Mouse (Mus musculus): ENCODE measurements around the gene Gm973. TPM values are rescaled to one million over a fixed set of nuclear protein-coding genes. Genes with fewer than 3 reads are reported as not detected.
"Not testable (repeated sequence)": the region's sequence is repeated elsewhere in the genome, so short reads cannot be mapped to it uniquely, and the experiment has no call there.

Gene Gm973
- polyA plus RNA-seq, 2 experiments from 2014 or later = 1.1 to 2.2 TPM

DNA sequence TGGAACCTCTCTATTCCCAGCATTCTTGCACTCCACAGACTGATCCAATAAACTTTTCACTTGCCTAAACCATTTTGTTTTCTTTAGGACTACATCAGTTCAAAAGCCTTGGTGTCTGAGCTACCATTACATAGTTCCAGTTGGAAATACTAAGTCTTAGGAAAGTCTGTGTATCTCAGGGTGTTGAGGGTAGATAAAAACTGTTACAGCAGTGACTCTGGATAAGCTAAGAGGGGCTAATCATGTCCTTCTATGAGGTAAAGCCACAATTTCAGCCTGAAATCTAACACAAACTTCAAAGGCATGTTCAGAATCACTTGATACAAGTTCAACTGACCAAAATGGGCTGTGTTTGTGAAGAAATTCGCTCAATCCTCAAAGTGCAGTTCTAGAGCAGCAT lies 120.3 kb downstream of the Gm973 start:
- no peak for ATAC-seq

GRCm38 (mm10) chr1:59638371-59638770 lies 122.3 kb downstream of the Gm973 start:
- ATAC-seq = no peak

- ATAC-seq = no peak
Measured at GRCm38 (mm10) chr1:59642488-59642887, 126.4 kb downstream of the Gm973 start.

- not testable (repeated sequence) for ATAC-seq
Measured at GRCm38 (mm10) chr1:59646502-59646901, 130.4 kb downstream of the Gm973 start.

- ATAC-seq = no peak
Measured at GRCm38 (mm10) chr1:59651201-59651819, 135.2 kb downstream of the Gm973 start.

DNA sequence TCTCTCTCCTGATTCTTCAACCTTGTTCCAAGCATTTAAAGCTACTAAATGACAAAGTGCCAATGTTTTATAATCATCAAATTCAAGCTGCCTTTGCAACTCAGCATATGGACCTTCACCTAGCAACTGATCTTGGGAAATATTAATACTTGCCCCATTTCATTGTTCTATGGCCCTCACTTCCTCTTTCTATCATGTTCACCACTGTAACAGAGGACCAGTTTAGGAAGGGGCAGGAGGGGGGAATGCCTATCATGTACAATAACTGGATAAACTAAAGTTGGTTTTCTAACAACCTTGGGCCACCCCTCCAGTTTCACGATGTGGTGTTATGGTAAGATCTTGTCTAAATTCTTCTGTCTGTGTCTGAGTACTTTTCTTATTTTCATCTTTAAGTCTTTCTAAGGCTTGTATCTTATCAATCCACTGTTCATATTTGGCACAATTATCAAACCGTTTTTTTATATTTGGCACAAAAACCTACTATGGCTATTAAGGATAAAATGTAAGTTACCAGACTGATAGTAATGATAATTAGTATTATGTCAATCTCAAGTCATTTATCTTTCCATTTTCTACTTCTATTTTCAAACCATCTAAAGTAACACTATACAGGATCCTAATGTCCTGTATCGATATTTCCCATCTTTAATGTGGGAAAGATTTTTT lies 137.3 kb downstream of the Gm973 start:
- ATAC-seq = no peak

- ATAC-seq = no peak
Measured at GRCm38 (mm10) chr1:59656244-59657171, 140.4 kb downstream of the Gm973 start.

GRCm38 (mm10) chr1:59663456-59664135 lies 147.5 kb downstream of the Gm973 start:
- no peak for ATAC-seq

DNA sequence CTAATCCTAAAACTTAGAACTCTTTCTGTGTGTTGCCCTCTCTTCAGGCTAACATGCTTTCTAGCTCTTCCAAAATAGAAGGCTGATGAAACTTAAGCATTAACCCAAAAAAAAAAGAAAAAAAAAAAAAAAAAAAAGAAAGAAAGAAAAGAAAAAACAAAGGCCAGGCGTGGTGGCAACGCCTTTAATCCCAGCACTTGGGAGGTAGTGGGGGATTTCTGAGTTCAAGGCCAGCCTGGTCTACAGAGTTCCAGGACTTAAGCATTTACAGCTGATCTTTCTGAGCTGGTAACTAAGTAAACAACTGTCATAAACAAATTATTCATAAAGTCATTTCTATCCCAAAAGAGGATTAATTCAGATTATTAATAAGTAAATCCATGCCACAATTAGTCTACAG lies 152.8 kb downstream of the Gm973 start:
- ATAC-seq = no peak

DNA sequence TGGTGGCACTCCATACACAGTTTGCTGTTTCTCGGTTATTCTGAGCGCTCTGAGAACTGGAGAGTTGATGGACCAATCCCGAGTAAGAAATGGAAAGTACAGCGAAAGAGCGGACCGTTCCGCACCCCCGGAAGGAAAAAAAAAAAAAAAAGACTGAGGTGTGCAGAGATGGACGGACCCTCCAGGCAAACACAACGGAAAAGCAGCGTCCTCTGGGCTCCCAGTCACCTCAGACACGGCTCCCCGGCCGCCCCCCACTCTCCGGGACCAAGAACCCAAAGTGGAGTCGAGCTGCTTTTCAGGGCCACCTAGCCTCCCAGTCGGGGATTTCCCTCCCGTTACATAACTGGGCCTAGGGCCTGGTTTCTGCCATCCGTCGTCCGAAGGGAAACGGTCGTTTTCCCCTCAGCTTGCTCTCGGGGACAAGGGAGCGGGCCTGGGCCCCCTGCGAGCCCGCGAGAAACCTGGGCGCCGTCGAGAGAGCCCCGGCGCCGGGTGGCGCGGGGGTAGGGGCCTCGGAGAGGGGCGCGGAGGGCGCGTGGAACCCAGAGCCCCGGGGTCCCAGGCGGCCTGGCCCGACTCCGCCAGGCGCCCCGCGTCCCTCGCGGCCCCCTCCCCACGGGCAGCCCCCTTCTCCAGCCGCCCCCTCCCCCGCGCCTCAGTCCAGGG lies 154.0 kb downstream of the Gm973 start:
- peak; percentile 46 for ATAC-seq

- ATAC-seq = peak; percentile 85
Measured at GRCm38 (mm10) chr1:59670641-59671168, 154.6 kb downstream of the Gm973 start, which contains the start of gene Sumo1. TSS of gene Sumo1 (minus strand) at chr1:59670834.

DNA sequence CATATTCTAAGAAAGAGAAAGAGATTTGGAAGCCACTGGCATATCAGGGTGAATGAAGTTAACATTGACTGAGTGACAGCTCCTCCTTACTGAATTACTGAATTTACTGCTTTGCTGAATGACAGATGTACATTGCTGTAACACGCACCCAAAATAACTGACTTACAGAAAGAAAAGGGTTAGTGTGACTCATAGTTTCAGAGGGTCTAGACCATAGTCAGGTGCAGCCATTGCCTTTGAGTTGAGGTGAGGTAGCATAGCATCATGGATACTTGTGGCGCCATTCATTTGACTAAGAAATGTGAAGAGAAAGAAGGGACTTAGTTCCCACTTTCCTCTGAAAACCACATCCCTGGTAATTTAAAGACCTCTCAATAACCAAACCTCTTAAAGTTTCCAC lies 157.6 kb downstream of the Gm973 start:
- no peak for ATAC-seq

DNA sequence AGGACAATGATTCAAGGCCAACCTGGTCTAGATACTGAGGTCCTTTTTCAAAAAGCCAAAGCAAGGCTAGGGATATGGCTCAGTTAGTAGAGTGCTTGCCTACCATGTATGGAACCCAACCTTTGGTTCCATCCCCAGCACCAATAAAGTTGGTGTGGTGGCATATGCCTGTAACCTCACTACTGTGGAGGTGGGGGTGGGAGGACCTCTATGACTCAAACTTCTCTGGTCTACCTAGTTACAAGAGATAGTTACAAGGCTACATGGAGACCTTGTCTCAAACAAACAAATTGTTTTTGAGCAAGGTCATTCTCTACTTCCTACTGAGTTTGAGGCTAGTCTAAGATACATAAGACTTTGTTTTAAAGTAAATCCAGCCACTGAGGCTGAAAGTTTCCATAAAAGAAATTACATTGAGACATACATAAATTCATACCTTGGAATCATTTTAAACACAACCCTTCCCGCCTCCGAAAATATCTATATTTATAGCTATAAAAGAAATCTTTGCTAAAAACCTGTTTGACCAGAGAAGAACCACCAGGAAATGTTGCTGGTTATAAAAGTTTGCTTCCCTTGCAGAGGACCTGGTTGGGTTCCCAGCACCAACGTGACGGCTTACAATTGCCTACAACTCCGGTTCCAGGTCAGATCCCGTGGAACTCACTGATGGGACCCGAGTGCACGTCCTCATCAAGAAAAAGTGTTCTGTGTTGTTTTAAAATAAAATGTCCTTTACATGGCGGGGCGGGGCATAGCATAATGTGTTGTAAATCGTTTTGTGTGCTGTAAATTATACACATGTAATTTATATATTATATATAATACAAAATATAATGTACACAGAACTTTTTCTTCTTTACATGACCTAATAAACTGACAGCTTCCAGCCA lies 168.1 kb downstream of the Gm973 start:
- peak; percentile 19 for ATAC-seq

DNA sequence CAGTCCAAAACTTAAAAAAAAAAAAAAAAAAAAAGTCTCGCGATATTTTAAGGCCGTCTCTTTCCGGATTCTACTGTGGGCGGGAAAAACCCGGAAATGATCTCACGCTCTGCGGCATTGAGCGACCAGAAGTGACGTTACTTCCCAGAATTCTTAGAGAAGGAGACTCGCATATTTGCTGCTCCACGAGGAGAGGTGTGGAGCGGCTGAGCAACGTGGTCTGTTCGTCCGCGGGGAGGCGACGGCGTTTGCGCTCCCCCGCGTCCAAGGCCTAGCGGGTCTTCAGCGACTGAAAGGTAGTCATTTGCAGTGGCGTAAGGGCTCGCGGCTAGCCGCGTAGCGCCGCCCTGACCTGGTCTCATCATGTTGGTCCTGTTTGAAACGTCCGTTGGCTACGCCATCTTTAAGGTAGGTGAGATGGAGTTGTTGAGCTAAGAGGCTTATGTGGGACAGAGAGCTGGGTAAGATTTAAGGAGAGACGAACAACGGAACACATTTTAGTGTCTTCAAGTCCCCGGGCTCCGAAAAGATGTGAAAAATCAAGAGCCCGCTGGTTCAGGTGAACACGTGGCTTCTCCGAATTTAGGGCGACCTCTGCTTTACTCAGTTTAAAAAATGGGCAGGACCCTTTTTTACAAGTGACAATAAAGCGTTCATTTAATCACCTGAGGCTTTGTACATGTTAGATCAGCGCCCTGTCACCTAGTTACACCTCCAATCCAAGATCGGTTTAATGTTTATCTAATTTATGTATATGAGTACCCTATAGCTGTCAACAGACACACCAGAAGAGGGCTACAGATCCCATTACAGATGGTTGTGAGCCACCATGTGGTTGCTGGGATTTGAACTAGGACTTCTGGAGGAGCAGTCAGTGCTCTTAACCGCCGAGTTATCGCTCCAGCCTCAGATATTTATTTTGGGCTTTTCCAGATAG lies 169.0 kb downstream of the Gm973 start, which contains the start of gene Nop58:
Nop58 (plus strand) TSS at position 153 of the 937 bp plus-strand sequence.
- peak; percentile 99 for ATAC-seq

Other genes with a start within 250 kb of the Gm973 start
- gene Fzd7, start 33.8 kb upstream of the Gm973 start, polyA plus RNA-seq (2017; shearing (Covaris generic)) = not detected
- 100 to 1,000 TPM; 471 to 552 TPM for gene Sumo1, start 154.6 kb downstream of the Gm973 start, polyA plus RNA-seq (2017; shearing (Covaris generic))
- 100 to 1,000 TPM; 181 to 197 TPM for gene Nop58, start 168.7 kb downstream of the Gm973 start, polyA plus RNA-seq (2017; shearing (Covaris generic))
- 1 to 10 TPM; 2.6 to 3.0 TPM for gene Bmpr2, start 247.1 kb downstream of the Gm973 start, polyA plus RNA-seq (2017; shearing (Covaris generic))

Data from CD4-positive, CD25-positive, alpha-beta regulatory T cell, adult 4 months (primary cell).